Mouse (Mus musculus) lung, postnatal 0 days (tissue): ENCODE measurements around the gene Tent5b. TPM values are rescaled to one million over a fixed set of nuclear protein-coding genes. Genes with fewer than 3 reads are reported as not detected.

Experiments
- ATAC-seq: fragments of 200-750 bp; cut with Nextera tagmentation; 2 replicates; pipeline ENCODE4 v1.8.0; 2017; ENCODE audit warnings: moderate library complexity
- DNase-seq: peaks from one replicate; pipeline ENCODE4 v3.0.0-alpha.2; 2016; ENCODE audit warnings: low spot score
- H3K27ac ChIP-seq: fragments of 300-500 bp; sonication (generic); 2 replicates; pipeline ENCODE4 v1.5.1; 2014; ENCODE audit warnings: antibody characterized with exemption, mild to moderate bottlenecking, low read length, mixed read lengths
- H3K27me3 ChIP-seq: fragments of 300-500 bp; sonication (generic); replicated peaks from 2 replicates; pipeline ENCODE4 v1.6.1; 2014; ENCODE audit warnings: low read length, mixed read lengths; ENCODE audit not compliant: insufficient read depth
- H3K36me3 ChIP-seq: fragments of 300-500 bp; sonication (generic); 2 replicates; pipeline ENCODE4 v1.6.1; 2014; ENCODE audit warnings: low read length, mixed read lengths; ENCODE audit not compliant: insufficient read depth
- H3K4me1 ChIP-seq: fragments of 300-500 bp; sonication (generic); 2 replicates; pipeline ENCODE4 v1.6.1; 2014; ENCODE audit warnings: antibody characterized with exemption, low read depth, low read length, mixed read lengths; ENCODE audit not compliant: insufficient read depth
- H3K4me2 ChIP-seq: fragments of 300-500 bp; sonication (generic); replicated peaks from 2 replicates; pipeline ENCODE4 v1.6.1; 2014; ENCODE audit warnings: low read depth, mild to moderate bottlenecking, low read length, moderate library complexity, mixed read lengths
- H3K4me3 ChIP-seq: fragments of 300-500 bp; sonication (generic); 2 replicates; pipeline ENCODE4 v1.5.1; 2014; ENCODE audit warnings: low read depth, low read length
- H3K9ac ChIP-seq: fragments of 300-500 bp; sonication (generic); replicated peaks from 2 replicates; pipeline ENCODE4 v1.6.1; 2014; ENCODE audit warnings: low read depth, mild to moderate bottlenecking
- H3K9me3 ChIP-seq: fragments of 300-500 bp; sonication (generic); 2 replicates; pipeline ENCODE4 v1.6.1; 2016; ENCODE audit warnings: low read length, mixed read lengths
- CTCF ChIP-seq: IDR thresholded peaks from 2 replicates; pipeline ENCODE4 v1.5.1; 2016; ENCODE audit warnings: antibody characterized with exemption, mild to moderate bottlenecking
- EP300 ChIP-seq: IDR thresholded peaks from 2 replicates; pipeline ENCODE4 v1.6.1; 2016; ENCODE audit warnings: antibody characterized with exemption, mild to moderate bottlenecking, control low read depth
- WGBS: fragments of 180-500 bp; shearing (Covaris S2); extraction: QIAGEN DNeasy Blood & Tissue Kit; methylation state at CpG from one replicate; pipeline ENCODE4 v1.1.7; 2014; 5-methylcytosine and 5-hydroxymethylcytosine counted together
- polyA plus RNA-seq: library from polyadenylated mRNA; unstranded; fragments of >200 nt; fragmentation: Nextera tagmentation; extraction: Ambion mirVana; gene quantifications from 2 replicates; pipeline ENCODE4 v1.2.1, GENCODE M21; 2015

Tent5b gene
- polyA plus RNA-seq, 1 experiment from 2014 or later, result 19.1 TPM

- Histone ChIP-seq H3K4me1 (peaks cover 6% of the 10 kb centered on the region; the same call in 1 of the 2 replicates), H3K4me2 (no peak overlapping the region), H3K4me3 (no peak overlapping the region), H3K9ac (no peak overlapping the region), H3K9me3 (no peaks in the 10 kb centered on the region), H3K27ac (peak overlapping the region; percentile 86), H3K27me3 (no peaks in the 10 kb centered on the region), H3K36me3 (no peaks in the 10 kb centered on the region)
- TF ChIP-seq CTCF, result no peak
- peak; percentile 51; the same call in 1 of the 2 replicates for TF ChIP-seq EP300
- DNase-seq (peak; percentile 32), ATAC-seq (peak; percentile 9; the same call in 1 of the 2 replicates)
- 65% methylated on average over 20 of the region's 20 CpGs for WGBS
Observed at GRCm38 (mm10) chr4:133488619-133489392, 8.9 kb downstream of the Tent5b start.

GRCm38 (mm10) chr4:133489489-133490245 is 9.7 kb downstream of the Tent5b start:
- Histone ChIP-seq H3K4me1 (peaks cover 9% of the 10 kb centered on the region; the same call in 1 of the 2 replicates), H3K27ac (peak overlapping the region; percentile 86), H3K36me3 (no peaks in the 10 kb centered on the region), H3K27me3 (no peaks in the 10 kb centered on the region), H3K9me3 (no peaks in the 10 kb centered on the region), H3K4me2 (no peak overlapping the region), H3K9ac (no peak overlapping the region), H3K4me3 (no peak overlapping the region)
- DNase-seq (peak; percentile 64), ATAC-seq (peak; percentile 33)
- TF ChIP-seq CTCF (no peak; the same call in 1 of the 2 replicates), EP300 (peak; percentile 54)
- WGBS, result 30% methylated on average over 4 of the region's 4 CpGs

- Histone ChIP-seq H3K4me2 (no peak overlapping the region), H3K9me3 (no peaks in the 10 kb centered on the region), H3K27ac (peak overlapping the region; percentile 49; the same call in 1 of the 2 replicates), H3K27me3 (peaks cover 7% of the 10 kb centered on the region), H3K4me3 (no peak overlapping the region), H3K9ac (no peak overlapping the region), H3K36me3 (no peaks in the 10 kb centered on the region), H3K4me1 (peaks cover 9% of the 10 kb centered on the region; the same call in 1 of the 2 replicates)
- ATAC-seq, result peak; percentile 61
- DNase-seq, result peak; percentile 75
- no peak for TF ChIP-seq CTCF
- peak; percentile 86 for TF ChIP-seq EP300
- 28% methylated on average over 10 of the region's 10 CpGs for WGBS
Observed at GRCm38 (mm10) chr4:133491800-133492199, 11.9 kb downstream of the Tent5b start.

GRCm38 (mm10) chr4:133493895-133494294 is 14.0 kb downstream of the Tent5b start:
- H3K4me2 ChIP-seq, result peak overlapping the region; percentile 54
- H3K36me3 ChIP-seq, result no peaks in the 10 kb centered on the region
- no peak for TF ChIP-seq CTCF
- TF ChIP-seq EP300, result no peak
- peaks cover 27% of the 10 kb centered on the region for H3K27me3 ChIP-seq
- no peak overlapping the region for H3K9ac ChIP-seq
- H3K4me1 ChIP-seq, result peaks cover 23% of the 10 kb centered on the region
- H3K27ac ChIP-seq, result peak overlapping the region; percentile 84
- ATAC-seq (peak; percentile 39), DNase-seq (peak; percentile 59)
- 12% methylated on average over 10 of the region's 12 CpGs for whole genome bisulfite sequencing
- no peaks in the 10 kb centered on the region for H3K9me3 ChIP-seq
- 0 out of 2 replicates have a peak overlapping the region, but pooled peaks have one; percentile 17 for H3K4me3 ChIP-seq

- DNase-seq (peak; percentile 92), ATAC-seq (peak; percentile 57)
- H3K9ac ChIP-seq, result no peak overlapping the region
- H3K4me3 ChIP-seq, result 0 out of 2 replicates have a peak overlapping the region, but pooled peaks have one; percentile 17
- peak overlapping the region; percentile 84 for H3K27ac ChIP-seq
- H3K27me3 ChIP-seq, result peaks cover 32% of the 10 kb centered on the region
- H3K4me1 ChIP-seq, result peaks cover 21% of the 10 kb centered on the region
- H3K4me2 ChIP-seq, result peak overlapping the region; percentile 54
- no peaks in the 10 kb centered on the region for H3K36me3 ChIP-seq
- TF ChIP-seq EP300, result peak; percentile 41; the same call in 1 of the 2 replicates
- peak; percentile 97 for TF ChIP-seq CTCF
- WGBS, result 3% methylated on average over 12 of the region's 12 CpGs
- no peaks in the 10 kb centered on the region for H3K9me3 ChIP-seq
Observed at GRCm38 (mm10) chr4:133494432-133494831, 14.5 kb downstream of the Tent5b start.

- WGBS, result 57% methylated on average over 4 of the region's 4 CpGs
- DNase-seq (no peak), ATAC-seq (no peak)
- Histone ChIP-seq H3K9me3 (no peaks in the 10 kb centered on the region), H3K4me3 (no peak overlapping the region), H3K4me1 (peaks cover 17% of the 10 kb centered on the region), H3K36me3 (no peaks in the 10 kb centered on the region), H3K9ac (no peak overlapping the region), H3K27me3 (peaks cover 37% of the 10 kb centered on the region), H3K4me2 (no peak overlapping the region), H3K27ac (no peak overlapping the region)
- TF ChIP-seq EP300, result no peak
- no peak for TF ChIP-seq CTCF
Observed at GRCm38 (mm10) chr4:133494867-133495266, 14.9 kb downstream of the Tent5b start.
